Mouse (Mus musculus): ENCODE data around the gene Epb41l4b.

GRCm38 (mm10) chr4:57122166-57122565 lies 21.1 kb downstream of the Epb41l4b start:
- TF ChIP-seq CTCF (IDR thresholded peaks at IDR 0.05; ENCODE audit: borderline replicate concordance, control insufficient read depth, extremely low read depth, insufficient read depth, low read length, poor library complexity) (no peak), POLR2A (IDR thresholded peaks at IDR 0.05; ENCODE audit: control insufficient read depth, extremely low read depth, insufficient read depth, low read length, poor library complexity) (no peak)

All from thymus, adult 2 months (tissue).